Mouse (Mus musculus): Measurements from ENCODE around the gene Stfa3. TPM values are rescaled to one million over a fixed set of nuclear protein-coding genes. Genes with fewer than 3 reads are reported as not detected.
"Not testable (repeated sequence)": the region's sequence is repeated elsewhere in the genome, so short reads cannot be mapped to it uniquely, and the experiment has no call there.

Gene Stfa3
- polyA plus RNA-seq, 1 experiment = not detected

DNA sequence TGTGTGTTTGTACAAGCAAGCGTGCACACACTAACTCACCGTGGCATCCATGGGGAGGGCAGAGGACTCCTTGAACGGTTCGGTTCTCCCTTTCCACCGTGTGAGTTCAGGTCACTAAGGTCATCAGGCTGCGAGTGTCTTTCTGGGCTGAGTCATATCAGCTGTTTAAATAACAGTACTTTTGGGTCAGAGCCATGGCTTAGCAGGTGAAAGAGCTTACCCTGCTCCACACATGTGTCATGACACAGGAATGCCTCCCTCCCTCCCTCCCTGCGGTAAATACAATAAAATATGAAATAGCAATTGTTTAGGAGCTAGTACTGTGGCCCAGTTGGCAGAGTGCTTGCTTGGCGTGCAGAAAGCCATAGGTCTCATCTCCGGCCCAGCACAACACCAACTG, 14.2 kb upstream of the Stfa3 start:
- TF ChIP-seq GATA1 (IDR thresholded peaks at IDR 0.05; ENCODE audit: borderline replicate concordance, low read length) = no peak
- no peak for TF ChIP-seq FLI1 (IDR thresholded peaks at IDR 0.05; ENCODE audit: low read length)
- no peaks in the 10 kb centered on the region for H3K36me3 ChIP-seq (replicated peaks; ENCODE audit: low read length)
- no peaks in the 10 kb centered on the region for H3K9me3 ChIP-seq
- H3K4me3 ChIP-seq (replicated peaks) = no peak overlapping the region
- peaks cover 10% of the 10 kb centered on the region for H3K27me3 ChIP-seq (replicated peaks)
- peaks cover 5% of the 10 kb centered on the region; the same call in 1 of the 2 replicates for H3K4me1 ChIP-seq

DNA sequence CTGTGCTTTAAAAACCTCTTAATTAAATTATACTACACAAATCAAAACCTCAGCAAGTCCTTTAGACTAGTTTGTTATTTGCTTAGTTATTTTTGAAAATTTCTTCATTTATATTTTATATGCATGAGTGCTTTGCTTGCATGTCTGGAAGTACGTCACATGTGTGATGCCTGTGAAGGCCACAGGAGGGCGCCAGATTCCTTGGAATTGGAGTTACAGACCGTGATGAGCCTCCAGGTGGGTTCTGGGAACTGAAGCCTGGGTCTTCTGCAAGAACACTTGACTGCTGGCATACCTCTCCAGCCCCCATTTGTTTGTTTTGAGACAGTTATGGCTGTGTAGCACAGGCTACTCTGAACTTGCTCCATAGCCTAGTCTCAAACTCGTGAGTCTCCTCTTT, 13.7 kb upstream of the Stfa3 start:
- no peaks in the 10 kb centered on the region for H3K36me3 ChIP-seq (replicated peaks; ENCODE audit: low read length)
- H3K4me3 ChIP-seq (replicated peaks) = no peak overlapping the region
- TF ChIP-seq FLI1 (IDR thresholded peaks at IDR 0.05; ENCODE audit: low read length) (no peak), GATA1 (IDR thresholded peaks at IDR 0.05; ENCODE audit: borderline replicate concordance, low read length) (no peak)
- H3K27me3 ChIP-seq (replicated peaks) = peaks cover 9% of the 10 kb centered on the region
- no peaks in the 10 kb centered on the region for H3K9me3 ChIP-seq
- peaks cover 5% of the 10 kb centered on the region; the same call in 1 of the 2 replicates for H3K4me1 ChIP-seq

DNA sequence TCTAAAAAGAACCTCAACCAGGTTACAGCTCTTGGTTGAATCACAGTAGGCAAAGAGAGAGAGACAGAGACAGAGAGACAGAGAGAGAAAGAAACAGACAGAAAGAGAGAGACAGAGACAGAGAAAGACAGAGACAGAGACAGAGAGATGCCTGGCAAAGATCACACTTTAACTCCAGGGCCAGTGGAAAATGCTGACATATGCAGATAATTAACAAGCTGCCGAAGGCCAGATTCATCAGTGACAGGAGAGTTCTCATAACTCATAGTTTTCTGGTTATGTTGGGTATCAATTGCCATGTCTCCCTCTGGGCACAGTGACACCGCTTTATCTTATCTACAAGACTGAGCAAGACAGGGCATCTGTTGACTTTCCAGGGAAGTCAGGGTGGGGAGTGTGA, 12.7 kb upstream of the Stfa3 start:
- H3K27me3 ChIP-seq (replicated peaks) = peaks cover 4% of the 10 kb centered on the region
- no peaks in the 10 kb centered on the region for H3K4me1 ChIP-seq
- no peaks in the 10 kb centered on the region for H3K36me3 ChIP-seq (replicated peaks; ENCODE audit: low read length)
- H3K4me3 ChIP-seq (replicated peaks) = no peak overlapping the region
- H3K9me3 ChIP-seq = no peaks in the 10 kb centered on the region
- TF ChIP-seq FLI1 (IDR thresholded peaks at IDR 0.05; ENCODE audit: low read length) (no peak), GATA1 (IDR thresholded peaks at IDR 0.05; ENCODE audit: borderline replicate concordance, low read length) (no peak)

DNA sequence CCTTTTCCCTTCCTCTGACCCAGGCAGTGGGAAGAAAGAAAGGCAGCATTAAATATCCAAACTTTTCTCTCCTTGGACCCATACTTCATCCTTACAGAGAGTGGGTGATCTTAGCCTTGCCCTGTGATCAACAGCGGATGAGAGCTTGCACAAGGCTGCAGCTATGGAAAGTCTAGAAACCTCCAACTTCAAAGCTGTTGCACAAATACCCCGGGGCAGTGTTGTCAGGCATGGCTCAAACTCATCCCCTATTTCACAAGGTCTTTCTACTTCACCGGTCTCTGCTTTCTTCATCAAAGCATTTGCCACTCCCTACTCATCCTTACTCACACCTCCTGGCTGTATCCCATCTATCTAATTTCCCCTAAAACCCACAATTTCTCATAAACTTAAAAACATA, 10.2 kb upstream of the Stfa3 start:
- Histone ChIP-seq H3K4me3 (replicated peaks) (no peak overlapping the region), H3K9me3 (no peaks in the 10 kb centered on the region), H3K4me1 (no peaks in the 10 kb centered on the region), H3K27me3 (replicated peaks) (peaks cover 3% of the 10 kb centered on the region), H3K36me3 (replicated peaks; ENCODE audit: low read length) (no peaks in the 10 kb centered on the region)
- TF ChIP-seq FLI1 (IDR thresholded peaks at IDR 0.05; ENCODE audit: low read length) (no peak), GATA1 (IDR thresholded peaks at IDR 0.05; ENCODE audit: borderline replicate concordance, low read length) (no peak)

DNA sequence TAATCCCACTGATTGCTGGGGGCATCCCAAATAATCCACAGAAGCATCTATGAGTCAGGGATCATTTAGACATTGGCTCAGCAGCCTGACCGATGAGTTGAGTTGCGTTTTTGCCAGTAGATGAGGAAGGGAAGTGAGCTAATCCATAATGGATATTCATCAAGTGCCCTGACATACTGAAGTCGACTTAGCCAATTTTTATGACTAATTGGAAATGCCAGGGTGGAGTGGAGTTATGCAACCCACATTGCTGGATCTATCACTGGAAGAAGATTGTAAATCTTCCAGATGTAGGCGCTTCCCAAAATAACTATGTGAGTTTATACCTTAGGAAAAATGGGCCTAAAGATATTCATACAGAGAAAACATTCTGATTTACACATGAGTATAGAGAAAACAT, 8.9 kb upstream of the Stfa3 start:
- no peaks in the 10 kb centered on the region for H3K4me1 ChIP-seq
- H3K4me3 ChIP-seq (replicated peaks) = no peak overlapping the region
- H3K9me3 ChIP-seq = no peaks in the 10 kb centered on the region
- TF ChIP-seq GATA1 (IDR thresholded peaks at IDR 0.05; ENCODE audit: borderline replicate concordance, low read length) = no peak
- TF ChIP-seq FLI1 (IDR thresholded peaks at IDR 0.05; ENCODE audit: low read length) = no peak
- H3K27me3 ChIP-seq (replicated peaks) = peaks cover 3% of the 10 kb centered on the region
- no peaks in the 10 kb centered on the region for H3K36me3 ChIP-seq (replicated peaks; ENCODE audit: low read length)

DNA sequence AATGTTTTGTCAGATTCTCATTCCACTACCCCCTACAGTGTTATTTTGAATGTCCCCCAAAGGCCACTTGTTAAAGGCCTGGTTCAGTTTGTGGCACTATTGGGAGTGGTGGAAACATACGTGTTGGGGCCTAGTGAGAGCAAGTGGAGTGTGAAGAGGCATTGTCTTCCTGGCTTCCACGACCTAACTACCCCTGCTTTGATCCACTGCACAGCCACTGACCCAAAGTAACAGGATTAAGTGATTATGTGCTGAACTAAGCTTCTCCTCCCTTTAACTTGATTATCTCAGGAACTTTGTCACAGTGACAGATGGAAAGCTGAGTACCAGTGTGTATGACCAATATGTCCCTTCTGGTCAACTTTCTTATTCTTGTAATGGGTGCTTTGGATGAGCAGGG, 5.2 kb upstream of the Stfa3 start:
- Histone ChIP-seq H3K9me3 (no peaks in the 10 kb centered on the region), H3K27me3 (replicated peaks) (no peaks in the 10 kb centered on the region), H3K4me3 (replicated peaks) (no peak overlapping the region), H3K4me1 (no peaks in the 10 kb centered on the region), H3K36me3 (replicated peaks; ENCODE audit: low read length) (no peaks in the 10 kb centered on the region)
- no peak for TF ChIP-seq FLI1 (IDR thresholded peaks at IDR 0.05; ENCODE audit: low read length)
- TF ChIP-seq GATA1 (IDR thresholded peaks at IDR 0.05; ENCODE audit: borderline replicate concordance, low read length) = no peak

DNA sequence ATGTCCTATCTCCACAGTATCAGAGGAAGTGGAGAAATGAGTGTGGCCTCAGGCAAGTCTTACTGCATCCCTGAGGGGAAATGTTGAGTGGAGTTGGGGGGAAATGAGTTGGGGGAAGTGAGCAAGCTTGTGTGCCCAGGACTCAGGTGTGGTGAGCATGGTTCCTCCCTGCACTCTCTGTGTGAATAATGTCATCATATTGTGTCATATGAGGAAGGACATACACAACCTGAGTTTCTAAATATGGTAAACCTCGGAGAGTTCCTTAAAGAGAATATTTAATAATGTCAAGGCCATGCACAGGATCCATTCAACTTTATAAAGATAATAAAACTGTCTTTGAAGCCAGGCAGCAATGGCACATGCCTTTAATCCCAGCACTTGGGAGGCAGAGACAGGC, 34.2 kb downstream of the Stfa3 start:
- not testable (repeated sequence) for H3K4me1 ChIP-seq; H3K36me3 ChIP-seq (replicated peaks; ENCODE audit: low read length); H3K9me3 ChIP-seq; H3K4me3 ChIP-seq (replicated peaks); H3K27me3 ChIP-seq (replicated peaks)

DNA sequence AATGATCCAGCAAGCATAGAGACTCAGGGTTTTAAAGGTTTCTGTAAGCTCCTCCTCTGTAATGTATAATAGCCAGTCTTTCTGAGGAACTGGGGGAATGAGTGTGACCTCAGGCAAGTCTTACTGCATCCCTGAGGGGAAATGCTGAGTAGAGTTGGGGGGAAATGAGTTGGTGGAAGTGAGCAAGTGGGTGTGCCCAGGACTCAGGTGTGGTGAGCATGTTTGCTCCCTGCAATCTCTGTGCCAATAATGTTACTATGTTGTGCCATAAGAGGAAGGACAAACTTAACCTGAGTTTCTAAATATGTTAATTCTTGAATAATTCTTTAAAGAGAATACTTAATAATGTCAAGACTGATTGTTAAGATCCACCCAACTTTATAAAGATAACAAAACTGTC, 46.8 kb downstream of the Stfa3 start, which contains the start of gene Stfa2:
TSS of gene Stfa2 (minus strand) at position 101 of the 400 bp plus-strand sequence.
- Histone ChIP-seq H3K36me3 (replicated peaks; ENCODE audit: low read length) (no peaks in the 10 kb centered on the region), H3K27me3 (replicated peaks) (no peaks in the 10 kb centered on the region), H3K4me3 (replicated peaks) (no peak within 1 kb of the TSS), H3K9me3 (no peaks in the 10 kb centered on the region), H3K4me1 (no peaks in the 10 kb centered on the region)
- no peak for TF ChIP-seq FLI1 (IDR thresholded peaks at IDR 0.05; ENCODE audit: low read length)
- no peak for TF ChIP-seq GATA1 (IDR thresholded peaks at IDR 0.05; ENCODE audit: borderline replicate concordance, low read length)

Other genes starting within 250 kb of the Stfa3 start
- gene Gm5416, start 245.0 kb downstream of the Stfa3 start, polyA plus RNA-seq (2012; ENCODE audit: insufficient read depth, low replicate concordance) = not detected in 2 replicates
- gene 2010005H15Rik, start 233.9 kb downstream of the Stfa3 start, polyA plus RNA-seq (2012; ENCODE audit: insufficient read depth, low replicate concordance) = not detected in 2 replicates
- gene Stfa1, start 178.4 kb downstream of the Stfa3 start, polyA plus RNA-seq (2012; ENCODE audit: insufficient read depth, low replicate concordance) = not detected in 2 replicates
- gene BC117090, start 121.1 kb downstream of the Stfa3 start, polyA plus RNA-seq (2012; ENCODE audit: insufficient read depth, low replicate concordance) = not detected in 2 replicates
- gene BC100530, start 87.6 kb downstream of the Stfa3 start, polyA plus RNA-seq (2012; ENCODE audit: insufficient read depth, low replicate concordance) = 3.2 TPM in 1 of 2 replicates, not detected in the other
- 0.78 TPM in 1 of 2 replicates, not detected in the other for gene Stfa2, start 46.9 kb downstream of the Stfa3 start, polyA plus RNA-seq (2012; ENCODE audit: insufficient read depth, low replicate concordance)
- not detected in 2 replicates for gene Casr, start 106.7 kb upstream of the Stfa3 start, polyA plus RNA-seq (2012; ENCODE audit: insufficient read depth, low replicate concordance)
- 1.5 TPM in 1 of 2 replicates, not detected in the other for gene Cd86, start 210.7 kb upstream of the Stfa3 start, polyA plus RNA-seq (2012; ENCODE audit: insufficient read depth, low replicate concordance)
- gene Ildr1, start 238.6 kb upstream of the Stfa3 start, polyA plus RNA-seq (2012; ENCODE audit: insufficient read depth, low replicate concordance) = not detected in 2 replicates

Data from megakaryocyte, embryonic 14.5 days (primary cell).